Mouse (Mus musculus): ENCODE measurements around the gene Kif19a. TPM values are rescaled to one million over a fixed set of nuclear protein-coding genes. Genes with fewer than 3 reads are reported as not detected.

The Kif19a gene
- polyA plus RNA-seq, 1 experiment from 2014 or later, result 3.1 TPM

GRCm38 (mm10) chr11:114816934-114817333 lies 51.7 kb downstream of the Kif19a start:
- Histone ChIP-seq H3K4me3 (no peak overlapping the region), H3K27me3 (replicated peaks) (no peaks in the 10 kb centered on the region), H3K9me3 (no peaks in the 10 kb centered on the region), H3K27ac (no peak overlapping the region), H3K4me1 (peaks cover 10% of the 10 kb centered on the region), H3K9ac (no peak overlapping the region), H3K4me2 (replicated peaks) (no peak overlapping the region), H3K36me3 (no peaks in the 10 kb centered on the region)
- ATAC-seq (ENCODE audit: low FRiP score, low read depth), result no peak
- 92% methylated on average over 4 of the region's 4 CpGs for WGBS

GRCm38 (mm10) chr11:114818185-114818584 lies 53.0 kb downstream of the Kif19a start:
- 93% methylated on average over 7 of the region's 7 CpGs for WGBS
- ATAC-seq (ENCODE audit: low FRiP score, low read depth), result no peak

GRCm38 (mm10) chr11:114819110-114819509 lies 53.9 kb downstream of the Kif19a start:
- H3K36me3 ChIP-seq, result no peaks in the 10 kb centered on the region

More at GRCm38 (mm10) chr11:114818185-114818584, 53.0 kb downstream of the Kif19a start:
- no peaks in the 10 kb centered on the region for H3K36me3 ChIP-seq
- no peaks in the 10 kb centered on the region for H3K9me3 ChIP-seq
- no peak overlapping the region for H3K4me2 ChIP-seq (replicated peaks)
- H3K27me3 ChIP-seq (replicated peaks), result no peaks in the 10 kb centered on the region
- no peak overlapping the region for H3K4me3 ChIP-seq
- no peak overlapping the region for H3K9ac ChIP-seq
- no peak overlapping the region for H3K27ac ChIP-seq
- H3K4me1 ChIP-seq, result peaks cover 15% of the 10 kb centered on the region

GRCm38 (mm10) chr11:114820444-114820843 lies 55.3 kb downstream of the Kif19a start:
- Histone ChIP-seq H3K4me3 (no peak overlapping the region), H3K4me2 (replicated peaks) (no peak overlapping the region), H3K36me3 (no peaks in the 10 kb centered on the region), H3K27ac (no peak overlapping the region), H3K4me1 (peaks cover 23% of the 10 kb centered on the region), H3K9ac (no peak overlapping the region), H3K9me3 (no peaks in the 10 kb centered on the region), H3K27me3 (replicated peaks) (no peaks in the 10 kb centered on the region)
- ATAC-seq (ENCODE audit: low FRiP score, low read depth), result no peak
- WGBS, result 35% methylated on average over 3 of the region's 3 CpGs

More at GRCm38 (mm10) chr11:114819110-114819509, 53.9 kb downstream of the Kif19a start:
- Histone ChIP-seq H3K9ac (no peak overlapping the region), H3K4me3 (no peak overlapping the region), H3K4me2 (replicated peaks) (no peak overlapping the region), H3K4me1 (peaks cover 23% of the 10 kb centered on the region), H3K9me3 (no peaks in the 10 kb centered on the region), H3K27me3 (replicated peaks) (no peaks in the 10 kb centered on the region), H3K27ac (no peak overlapping the region)
- 8% methylated on average over 2 of the region's 2 CpGs for WGBS
- ATAC-seq (ENCODE audit: low FRiP score, low read depth), result no peak

- no peak overlapping the region for H3K9ac ChIP-seq
- peaks cover 23% of the 10 kb centered on the region for H3K4me1 ChIP-seq
- no peak for ATAC-seq (ENCODE audit: low FRiP score, low read depth)
- 63% methylated on average over 1 of the region's 1 CpGs for WGBS
- H3K27ac ChIP-seq, result no peak overlapping the region
- no peaks in the 10 kb centered on the region for H3K36me3 ChIP-seq
- no peak overlapping the region for H3K4me3 ChIP-seq
- no peak overlapping the region for H3K4me2 ChIP-seq (replicated peaks)
- H3K27me3 ChIP-seq (replicated peaks), result no peaks in the 10 kb centered on the region
- H3K9me3 ChIP-seq, result no peaks in the 10 kb centered on the region
Measured at GRCm38 (mm10) chr11:114821325-114821724, 56.1 kb downstream of the Kif19a start.

GRCm38 (mm10) chr11:114822727-114823126 lies 57.5 kb downstream of the Kif19a start:
- 55% methylated on average over 12 of the region's 12 CpGs for WGBS
- no peak overlapping the region for H3K4me3 ChIP-seq
- H3K9ac ChIP-seq, result no peak overlapping the region
- H3K27ac ChIP-seq, result no peak overlapping the region
- peaks cover 23% of the 10 kb centered on the region for H3K4me1 ChIP-seq
- H3K9me3 ChIP-seq, result no peaks in the 10 kb centered on the region
- H3K27me3 ChIP-seq (replicated peaks), result no peaks in the 10 kb centered on the region
- ATAC-seq (ENCODE audit: low FRiP score, low read depth), result 0 out of 2 replicates have a peak, but pooled peaks have one; percentile 53
- H3K36me3 ChIP-seq, result no peaks in the 10 kb centered on the region
- H3K4me2 ChIP-seq (replicated peaks), result peak overlapping the region; percentile 37; the same call in 1 of the 2 replicates

- 3% methylated on average over 11 of the region's 11 CpGs for WGBS
- 0 out of 2 replicates have a peak, but pooled peaks have one; percentile 17 for ATAC-seq (ENCODE audit: low FRiP score, low read depth)
- no peak overlapping the region for H3K4me3 ChIP-seq
- no peaks in the 10 kb centered on the region for H3K27me3 ChIP-seq (replicated peaks)
- H3K9ac ChIP-seq, result 0 out of 2 replicates have a peak overlapping the region, but pooled peaks have one; percentile 18
- H3K27ac ChIP-seq, result no peak overlapping the region
- H3K9me3 ChIP-seq, result no peaks in the 10 kb centered on the region
- H3K4me2 ChIP-seq (replicated peaks), result peak overlapping the region; percentile 37
- no peaks in the 10 kb centered on the region for H3K36me3 ChIP-seq
- peaks cover 23% of the 10 kb centered on the region for H3K4me1 ChIP-seq
Measured at GRCm38 (mm10) chr11:114823199-114823725, 58.1 kb downstream of the Kif19a start.

GRCm38 (mm10) chr11:114826686-114827085 lies 61.5 kb downstream of the Kif19a start:
- H3K4me2 ChIP-seq (replicated peaks), result no peak overlapping the region
- no peak for ATAC-seq (ENCODE audit: low FRiP score, low read depth)
- no peak overlapping the region for H3K4me3 ChIP-seq
- H3K27ac ChIP-seq, result no peak overlapping the region
- no peaks in the 10 kb centered on the region for H3K9me3 ChIP-seq
- no peaks in the 10 kb centered on the region for H3K27me3 ChIP-seq (replicated peaks)
- H3K36me3 ChIP-seq, result no peaks in the 10 kb centered on the region
- H3K9ac ChIP-seq, result no peak overlapping the region
- 78% methylated on average over 5 of the region's 5 CpGs for WGBS
- H3K4me1 ChIP-seq, result peaks cover 31% of the 10 kb centered on the region

GRCm38 (mm10) chr11:114829499-114830432 lies 64.6 kb downstream of the Kif19a start:
- H3K4me2 ChIP-seq (replicated peaks), result peak overlapping the region; percentile 60
- no peaks in the 10 kb centered on the region for H3K36me3 ChIP-seq
- H3K27ac ChIP-seq, result no peak overlapping the region
- 0 out of 2 replicates have a peak, but pooled peaks have one; percentile 48 for ATAC-seq (ENCODE audit: low FRiP score, low read depth)
- H3K9me3 ChIP-seq, result no peaks in the 10 kb centered on the region
- peak overlapping the region; percentile 38; the same call in 1 of the 2 replicates for H3K9ac ChIP-seq
- H3K27me3 ChIP-seq (replicated peaks), result no peaks in the 10 kb centered on the region
- peaks cover 15% of the 10 kb centered on the region for H3K4me1 ChIP-seq
- 8% methylated on average over 24 of the region's 24 CpGs for WGBS
- H3K4me3 ChIP-seq, result peak overlapping the region; percentile 18

- Histone ChIP-seq H3K4me2 (replicated peaks) (peak overlapping the region; percentile 60), H3K4me3 (no peak overlapping the region), H3K27me3 (replicated peaks) (no peaks in the 10 kb centered on the region), H3K9ac (peak overlapping the region; percentile 38; the same call in 1 of the 2 replicates), H3K36me3 (no peaks in the 10 kb centered on the region), H3K4me1 (peaks cover 15% of the 10 kb centered on the region), H3K27ac (no peak overlapping the region), H3K9me3 (no peaks in the 10 kb centered on the region)
- ATAC-seq (ENCODE audit: low FRiP score, low read depth), result no peak
- 12% methylated on average over 8 of the region's 8 CpGs for WGBS
Measured at GRCm38 (mm10) chr11:114830433-114830773, 65.2 kb downstream of the Kif19a start.

- peaks cover 15% of the 10 kb centered on the region for H3K4me1 ChIP-seq
- H3K4me3 ChIP-seq, result no peak overlapping the region
Measured at GRCm38 (mm10) chr11:114833166-114833565, 68.0 kb downstream of the Kif19a start.

More at GRCm38 (mm10) chr11:114833166-114833565, 68.0 kb downstream of the Kif19a start:
- no peak for ATAC-seq (ENCODE audit: low FRiP score, low read depth)
- Histone ChIP-seq H3K9me3 (no peaks in the 10 kb centered on the region), H3K4me2 (replicated peaks) (no peak overlapping the region), H3K36me3 (no peaks in the 10 kb centered on the region), H3K27ac (no peak overlapping the region), H3K27me3 (replicated peaks) (no peaks in the 10 kb centered on the region), H3K9ac (no peak overlapping the region)
- 77% methylated on average over 5 of the region's 5 CpGs for WGBS
